Comparison of ENCODE assay signal across 11 mouse cellular contexts in the genomic region with DNA sequence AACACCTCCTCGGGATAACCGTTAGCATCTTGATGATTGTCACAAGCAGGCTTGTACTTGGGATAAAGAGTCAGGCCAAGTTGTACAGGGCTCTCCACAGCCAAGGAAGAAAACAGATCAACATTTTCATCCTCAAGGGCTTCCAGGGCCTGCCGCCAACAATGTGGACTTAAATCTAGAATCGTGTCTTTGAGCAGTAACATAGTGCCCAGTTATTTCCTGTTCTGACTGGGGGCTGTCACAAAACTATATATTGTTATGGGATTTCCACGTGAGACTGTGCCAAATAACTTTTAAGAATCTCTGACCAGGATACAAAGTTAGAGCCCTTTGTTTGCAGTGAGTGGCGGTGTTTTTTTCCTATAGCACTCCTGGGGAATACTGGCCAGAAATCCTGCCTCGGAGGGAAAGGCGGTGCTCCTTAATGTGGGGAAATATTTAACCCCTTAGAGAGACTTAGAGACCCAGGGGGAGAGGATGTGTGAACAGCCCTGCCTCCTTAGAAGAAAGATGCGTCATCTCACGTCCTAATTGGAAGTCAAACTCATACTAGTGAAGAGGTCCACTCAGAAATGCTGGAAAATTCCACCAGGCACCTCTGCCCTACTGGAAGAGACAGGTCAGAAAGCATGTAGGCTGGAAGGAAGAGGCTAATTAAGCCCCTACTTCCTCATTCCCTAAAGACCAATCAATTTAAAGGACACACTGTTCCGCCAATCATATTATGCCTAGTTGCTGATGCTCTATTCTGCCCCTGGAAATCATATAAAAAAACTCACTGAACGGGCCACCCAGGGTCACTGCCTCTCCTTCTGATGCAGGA. TPM values are rescaled to one million over a fixed set of nuclear protein-coding genes. Genes with fewer than 3 reads are reported as not detected.
A peak's percentile ranks its signal among the peaks of the same experiment; 100 is the strongest.
DNase-seq lines count a peak whose midpoint lies in the region; ATAC-seq and TF ChIP-seq lines count a peak whose summit lies in the region.
"Had no signal": no experiment of that assay in that cellular context is flagged by ENCODE, and none has a peak within 500 bp of the region (broad histone marks: within the 10 kb centered on the region; RNA-seq: fewer than 3 reads in every experiment).

No protein-coding gene starts in this region.

- TF ChIP-seq CTCF in stomach, postnatal 0 days (IDR thresholded peaks at IDR 0.05; ENCODE audit: low read depth) = no peak

- intact Hi-C loops in gastrocnemius, postnatal 14 days (cut with DNase I; ENCODE audit: low total_unique reads) = no loop called here

- WGBS in stomach, embryonic 15.5 days = 47% methylated on average over 12 of the region's 12 CpGs
- WGBS in stomach, postnatal 0 days = 41% methylated on average over 12 of the region's 12 CpGs
- WGBS in liver, embryonic 11.5 days = 69% methylated on average over 12 of the region's 12 CpGs
- 62% methylated on average over 12 of the region's 12 CpGs for WGBS in midbrain, embryonic 15.5 days

- H3K9ac ChIP-seq in stomach, embryonic 15.5 days = no peak overlapping the region
- no peak overlapping the region for H3K9ac ChIP-seq in stomach, postnatal 0 days (ENCODE audit: low read length)
- no peak overlapping the region for H3K9ac ChIP-seq in liver, embryonic 11.5 days (ENCODE audit: low read depth, low read length)
- no peak overlapping the region for H3K9ac ChIP-seq in midbrain, embryonic 15.5 days
- H3K9ac ChIP-seq: limb, embryonic 12.5 days had no signal

- H3K9me3 ChIP-seq in stomach, embryonic 15.5 days = no peaks in the 10 kb centered on the region
- H3K9me3 ChIP-seq in stomach, postnatal 0 days (ENCODE audit: control insufficient read depth, low read length) = no peaks in the 10 kb centered on the region
- H3K9me3 ChIP-seq in liver, embryonic 11.5 days (ENCODE audit: control insufficient read depth, low read length) = no peaks in the 10 kb centered on the region
- H3K9me3 ChIP-seq in midbrain, embryonic 15.5 days = no peaks in the 10 kb centered on the region

- no peaks in the 10 kb centered on the region for H3K27me3 ChIP-seq in stomach, embryonic 15.5 days (replicated peaks)
- H3K27me3 ChIP-seq in stomach, postnatal 0 days (ENCODE audit: control insufficient read depth, insufficient read depth, low read length) = no peaks in the 10 kb centered on the region
- no peaks in the 10 kb centered on the region for H3K27me3 ChIP-seq in liver, embryonic 11.5 days (replicated peaks; ENCODE audit: control insufficient read depth, insufficient read depth, low read length)
- H3K27me3 ChIP-seq in midbrain, embryonic 15.5 days (replicated peaks) = no peaks in the 10 kb centered on the region
- H3K27me3 ChIP-seq: limb, embryonic 12.5 days had no signal

- TF ChIP-seq EP300 in stomach, postnatal 0 days (optimal IDR thresholded peaks at IDR 0.05) = no peak

- no peaks in the 10 kb centered on the region for H3K4me1 ChIP-seq in stomach, embryonic 15.5 days
- no peaks in the 10 kb centered on the region for H3K4me1 ChIP-seq in stomach, postnatal 0 days (replicated peaks; ENCODE audit: control insufficient read depth, insufficient read depth)
- H3K4me1 ChIP-seq in liver, embryonic 11.5 days (replicated peaks; ENCODE audit: control insufficient read depth, insufficient read depth, low read length) = peaks cover 3% of the 10 kb centered on the region; the same call in 1 of the 2 replicates
- H3K4me1 ChIP-seq in midbrain, embryonic 15.5 days = no peaks in the 10 kb centered on the region

- peak; percentile 15 for DNase-seq in gastrocnemius, postnatal 14 days
- no peak for DNase-seq in gastrocnemius, adult 8-10 months (ENCODE audit: low spot score in 2 of 2)
- DNase-seq in stomach, postnatal 0 days (ENCODE audit: low spot score) = no peak
- DNase-seq in kidney, postnatal 10 days = peak; percentile 74
- DNase-seq in embryo, embryonic 11 days = no peak
- DNase-seq in liver, embryonic 11.5 days (ENCODE audit: low spot score) = no peak
- DNase-seq: cerebellum, adult 2 months; thymus, adult 2 months had no signal

- no peak overlapping the region for H3K4me3 ChIP-seq in stomach, embryonic 15.5 days (replicated peaks)
- no peak overlapping the region for H3K4me3 ChIP-seq in stomach, postnatal 0 days (ENCODE audit: low read depth, low read length)
- no peak overlapping the region for H3K4me3 ChIP-seq in liver, embryonic 11.5 days (ENCODE audit: low read depth, low read length)
- H3K4me3 ChIP-seq in midbrain, embryonic 15.5 days = no peak overlapping the region
- H3K4me3 ChIP-seq: limb, embryonic 12.5 days had no signal

- no peak; the same call in 1 of the 2 replicates for ATAC-seq in stomach, embryonic 15.5 days (ENCODE audit: insufficient read depth, low FRiP score, low read depth)
- no peak; the same call in 1 of the 2 replicates for ATAC-seq in stomach, postnatal 0 days (ENCODE audit: low FRiP score, low TSS enrichment)
- no peak for ATAC-seq in liver, embryonic 11.5 days (replicated peaks; ENCODE audit: low FRiP score)
- ATAC-seq in midbrain, embryonic 15.5 days (replicated peaks) = no peak

- H3K4me2 ChIP-seq in stomach, embryonic 15.5 days = no peak overlapping the region
- H3K4me2 ChIP-seq in stomach, postnatal 0 days (replicated peaks; ENCODE audit: low read depth) = no peak overlapping the region
- no peak overlapping the region for H3K4me2 ChIP-seq in liver, embryonic 11.5 days
- no peak overlapping the region for H3K4me2 ChIP-seq in midbrain, embryonic 15.5 days
- H3K4me2 ChIP-seq: limb, embryonic 12.5 days had no signal

- no peaks in the 10 kb centered on the region for H3K36me3 ChIP-seq in stomach, embryonic 15.5 days
- H3K36me3 ChIP-seq in stomach, postnatal 0 days (ENCODE audit: control insufficient read depth, insufficient read depth, low read length) = no peaks in the 10 kb centered on the region
- no peaks in the 10 kb centered on the region for H3K36me3 ChIP-seq in liver, embryonic 11.5 days (ENCODE audit: control insufficient read depth, insufficient read depth, low read length)
- H3K36me3 ChIP-seq in midbrain, embryonic 15.5 days (replicated peaks) = no peaks in the 10 kb centered on the region
- H3K36me3 ChIP-seq: limb, embryonic 12.5 days had no signal

- peak overlapping the region; percentile 51 for H3K27ac ChIP-seq in stomach, embryonic 15.5 days
- H3K27ac ChIP-seq in stomach, postnatal 0 days (replicated peaks) = no peak overlapping the region
- H3K27ac ChIP-seq in liver, embryonic 11.5 days (ENCODE audit: low read depth, low read length) = no peak overlapping the region
- no peak overlapping the region for H3K27ac ChIP-seq in midbrain, embryonic 15.5 days
- H3K27ac ChIP-seq: limb, embryonic 12.5 days had no signal

RNA-seq across cellular contexts. Expression of a gene that starts 55.3 kb away (rescaled TPM):
- 10 to 100 TPM; 27.6 to 31.7 TPM for total RNA-seq in gastrocnemius, postnatal 14 days (2021)
- 10 to 100 TPM; 11.7 to 18.1 (median 15.7) TPM for total RNA-seq in gastrocnemius, adult 8-10 months (2022)
- polyA plus RNA-seq in stomach, embryonic 15.5 days (2015; fragmentation: Nextera tagmentation; extraction: Ambion mirVana) = 139 and 147 TPM in 2 replicates
- polyA plus RNA-seq in stomach, postnatal 0 days (2015; fragmentation: Nextera tagmentation; extraction: Ambion mirVana) = 214 and 223 TPM in 2 replicates
- 129 and 132 TPM in 2 replicates for polyA plus RNA-seq in liver, embryonic 11.5 days (2014; fragmentation: Nextera tagmentation; extraction: Ambion mirVana)
- polyA plus RNA-seq in midbrain, embryonic 15.5 days (2015; fragmentation: Nextera tagmentation; extraction: Ambion mirVana) = 68.7 and 69.8 TPM in 2 replicates

Comparison
In these comparisons a context has a peak if more than half of its experiments do, and no peak if none do; other contexts are left out.
1. DNase-seq: peak in gastrocnemius, postnatal 14 days (single experiment) and kidney, postnatal 10 days (single experiment); none in gastrocnemius, adult 8-10 months (0 of 2), stomach, postnatal 0 days (single experiment), embryo, embryonic 11 days (single experiment) and liver, embryonic 11.5 days (single experiment).